Mouse (Mus musculus) lung, postnatal 0 days (tissue): ENCODE measurements around the gene Ubl4b. TPM values are rescaled to one million over a fixed set of nuclear protein-coding genes. Genes with fewer than 3 reads are reported as not detected.
A peak's percentile ranks its signal among the peaks of the same experiment; 100 is the strongest.

Experiments used
- ATAC-seq: fragments of 200-750 bp; cut with Nextera tagmentation; 2 replicates; pipeline ENCODE4 v1.8.0; 2017; ENCODE audit warnings: moderate library complexity
- DNase-seq: peaks from one replicate; pipeline ENCODE4 v3.0.0-alpha.2; 2016; ENCODE audit warnings: low spot score
- H3K27ac ChIP-seq: fragments of 300-500 bp; sonication (generic); 2 replicates; pipeline ENCODE4 v1.5.1; 2014; ENCODE audit warnings: antibody characterized with exemption, mild to moderate bottlenecking, low read length, mixed read lengths
- H3K27me3 ChIP-seq: fragments of 300-500 bp; sonication (generic); replicated peaks from 2 replicates; pipeline ENCODE4 v1.6.1; 2014; ENCODE audit warnings: low read length, mixed read lengths; ENCODE audit not compliant: insufficient read depth
- H3K36me3 ChIP-seq: fragments of 300-500 bp; sonication (generic); 2 replicates; pipeline ENCODE4 v1.6.1; 2014; ENCODE audit warnings: low read length, mixed read lengths; ENCODE audit not compliant: insufficient read depth
- H3K4me1 ChIP-seq: fragments of 300-500 bp; sonication (generic); 2 replicates; pipeline ENCODE4 v1.6.1; 2014; ENCODE audit warnings: antibody characterized with exemption, low read depth, low read length, mixed read lengths; ENCODE audit not compliant: insufficient read depth
- H3K4me2 ChIP-seq: fragments of 300-500 bp; sonication (generic); replicated peaks from 2 replicates; pipeline ENCODE4 v1.6.1; 2014; ENCODE audit warnings: low read depth, mild to moderate bottlenecking, low read length, moderate library complexity, mixed read lengths
- H3K4me3 ChIP-seq: fragments of 300-500 bp; sonication (generic); 2 replicates; pipeline ENCODE4 v1.5.1; 2014; ENCODE audit warnings: low read depth, low read length
- H3K9ac ChIP-seq: fragments of 300-500 bp; sonication (generic); replicated peaks from 2 replicates; pipeline ENCODE4 v1.6.1; 2014; ENCODE audit warnings: low read depth, mild to moderate bottlenecking
- H3K9me3 ChIP-seq: fragments of 300-500 bp; sonication (generic); 2 replicates; pipeline ENCODE4 v1.6.1; 2016; ENCODE audit warnings: low read length, mixed read lengths
- CTCF ChIP-seq: IDR thresholded peaks from 2 replicates; pipeline ENCODE4 v1.5.1; 2016; ENCODE audit warnings: antibody characterized with exemption, mild to moderate bottlenecking
- EP300 ChIP-seq: IDR thresholded peaks from 2 replicates; pipeline ENCODE4 v1.6.1; 2016; ENCODE audit warnings: antibody characterized with exemption, mild to moderate bottlenecking, control low read depth
- WGBS: fragments of 180-500 bp; shearing (Covaris S2); extraction: QIAGEN DNeasy Blood & Tissue Kit; methylation state at CpG from one replicate; pipeline ENCODE4 v1.1.7; 2014; 5-methylcytosine and 5-hydroxymethylcytosine counted together
- polyA plus RNA-seq: library from polyadenylated mRNA; unstranded; fragments of >200 nt; fragmentation: Nextera tagmentation; extraction: Ambion mirVana; gene quantifications from 2 replicates; pipeline ENCODE4 v1.2.1, GENCODE M21; 2015

Ubl4b gene
- polyA plus RNA-seq, 1 experiment from 2014 or later, result not detected

DNA sequence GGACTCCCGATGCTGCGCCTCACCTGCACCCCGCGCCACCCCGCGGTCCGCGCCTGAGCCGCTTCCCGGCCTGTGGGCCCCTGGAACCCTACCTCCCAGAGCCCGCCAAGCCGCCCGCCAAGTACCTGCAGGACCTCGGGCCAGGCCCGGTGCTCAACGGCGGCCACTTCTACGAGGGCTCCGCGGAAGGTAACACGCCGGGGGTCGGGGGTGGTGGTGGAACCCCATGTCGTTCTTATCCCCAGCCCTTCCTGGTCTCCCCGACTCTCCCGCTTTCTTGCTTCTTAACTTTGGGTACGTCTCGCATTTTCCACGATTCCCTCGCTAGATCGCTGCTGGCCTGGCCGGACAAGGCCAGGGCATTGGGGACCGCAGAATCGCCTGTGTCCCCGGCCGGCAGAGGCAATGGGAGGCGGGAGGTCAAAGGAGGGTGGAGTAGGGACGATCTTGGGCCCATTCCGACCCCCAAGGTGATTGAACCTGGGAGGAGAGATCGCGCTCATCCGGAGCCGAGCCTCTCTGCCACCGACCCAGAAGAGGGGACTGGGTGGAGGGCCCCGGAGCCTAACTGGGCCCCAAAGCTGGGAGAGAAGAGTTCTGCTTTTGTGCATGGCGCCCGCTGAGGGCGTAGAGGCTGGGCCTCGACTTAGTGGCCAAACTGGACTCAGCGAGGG, 40.5 kb upstream of the Ubl4b start:
- TF ChIP-seq EP300 (no peak), CTCF (no peak)
- Histone ChIP-seq H3K4me2 (peak overlapping the region; percentile 46), H3K27ac (no peak overlapping the region), H3K36me3 (no peaks in the 10 kb centered on the region), H3K9ac (no peak overlapping the region), H3K27me3 (peaks cover 79% of the 10 kb centered on the region), H3K4me3 (peak overlapping the region; percentile 28), H3K9me3 (no peaks in the 10 kb centered on the region), H3K4me1 (peaks cover 3% of the 10 kb centered on the region; the same call in 1 of the 2 replicates)
- WGBS, result under 1% methylated on average over 40 of the region's 50 CpGs
- ATAC-seq (no peak), DNase-seq (no peak)

DNA sequence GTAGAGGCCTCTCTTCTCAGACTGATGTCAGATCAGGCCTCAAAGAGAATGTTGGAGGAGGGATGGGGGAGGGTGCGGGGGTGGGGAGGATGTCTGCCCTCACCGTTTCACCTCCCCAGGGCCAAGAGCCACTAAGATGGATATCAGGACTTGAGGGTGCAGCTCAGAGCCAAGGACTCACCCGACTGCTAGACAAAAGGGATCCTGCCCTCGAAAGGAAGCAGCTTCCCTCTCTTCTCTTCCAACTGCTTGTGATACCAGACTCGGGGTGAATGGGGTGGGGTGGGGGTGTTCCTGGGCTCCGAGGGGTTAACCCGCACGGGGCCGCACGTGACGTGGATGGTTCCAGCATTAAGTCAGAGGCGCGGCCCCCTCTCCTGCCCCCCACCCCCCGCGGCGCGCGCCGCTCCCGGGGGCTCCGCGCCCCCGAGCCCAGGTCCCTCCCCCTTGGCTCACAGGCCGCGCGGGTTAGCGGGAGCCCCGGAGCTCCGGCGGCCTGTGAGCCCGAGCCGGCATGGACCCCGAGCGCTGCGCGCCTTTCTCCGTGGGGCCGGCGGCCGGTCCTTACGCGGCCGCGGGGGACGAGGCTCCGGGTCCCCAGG, 39.9 kb upstream of the Ubl4b start, which contains the start of gene Alx3:
Gene Alx3 (plus strand): TSS at position 370 of the 602 bp plus-strand sequence.
- peaks cover 72% of the 10 kb centered on the region for H3K27me3 ChIP-seq
- DNase-seq, result no peak
- H3K4me3 ChIP-seq, result peak within 1 kb of the TSS; percentile 28
- peak within 1 kb of the TSS; percentile 46 for H3K4me2 ChIP-seq
- no peaks in the 10 kb centered on the region for H3K9me3 ChIP-seq
- WGBS, result 1% methylated on average over 35 of the region's 46 CpGs
- H3K9ac ChIP-seq, result no peak within 1 kb of the TSS
- ATAC-seq, result peak; percentile 38; the same call in 1 of the 2 replicates
- no peaks in the 10 kb centered on the region for H3K36me3 ChIP-seq
- no peak within 1 kb of the TSS for H3K27ac ChIP-seq
- peaks cover 3% of the 10 kb centered on the region; the same call in 1 of the 2 replicates for H3K4me1 ChIP-seq
- TF ChIP-seq CTCF (no peak), EP300 (no peak)

DNA sequence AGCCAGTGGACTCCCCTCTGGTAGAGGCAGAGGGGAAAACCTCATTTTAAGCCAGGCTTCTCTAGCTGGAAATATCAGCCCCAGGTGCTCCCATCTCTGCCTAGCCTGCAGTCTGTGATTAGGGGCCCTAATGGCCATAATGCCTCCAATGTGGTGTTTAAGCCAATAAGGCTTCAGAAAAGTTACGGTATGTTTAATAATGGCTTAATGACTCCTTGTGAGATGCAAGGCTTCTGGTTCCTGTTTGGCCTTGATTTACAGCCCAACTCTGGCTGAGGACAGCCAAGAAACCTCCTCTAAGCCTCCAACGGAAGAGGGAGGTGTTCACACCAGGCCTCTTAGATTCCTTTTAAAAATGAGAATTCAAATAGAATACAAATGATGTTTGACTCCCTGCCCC, 38.8 kb upstream of the Ubl4b start:
- H3K4me3 ChIP-seq, result no peak overlapping the region
- no peaks in the 10 kb centered on the region for H3K9me3 ChIP-seq
- H3K27ac ChIP-seq, result no peak overlapping the region
- no peak for DNase-seq
- 50% methylated on average over 2 of the region's 2 CpGs for WGBS
- no peaks in the 10 kb centered on the region for H3K36me3 ChIP-seq
- peaks cover 3% of the 10 kb centered on the region; the same call in 1 of the 2 replicates for H3K4me1 ChIP-seq
- peaks cover 62% of the 10 kb centered on the region for H3K27me3 ChIP-seq
- no peak for ATAC-seq
- H3K9ac ChIP-seq, result no peak overlapping the region
- no peak overlapping the region for H3K4me2 ChIP-seq
- no peak for TF ChIP-seq CTCF
- TF ChIP-seq EP300, result no peak

DNA sequence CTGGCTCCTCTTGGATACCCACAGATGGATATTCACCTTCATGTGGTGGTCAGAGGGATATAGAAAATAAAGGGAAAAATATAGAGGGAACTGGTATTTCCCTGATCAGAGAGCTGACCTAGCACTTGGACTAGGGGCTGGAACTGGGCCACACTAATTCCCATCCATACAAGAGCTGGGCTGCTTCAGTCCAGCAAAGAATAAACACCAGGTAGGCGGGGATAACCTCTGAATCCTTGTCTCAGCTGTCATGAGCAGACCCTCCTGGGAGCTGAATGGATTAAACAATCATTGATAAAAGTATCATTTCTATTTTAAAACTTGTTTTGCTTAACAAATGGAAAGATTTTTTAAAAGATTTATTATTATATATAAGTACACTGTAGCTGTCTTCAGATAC, 36.7 kb upstream of the Ubl4b start:
- no peak for ATAC-seq
- no peak for TF ChIP-seq EP300
- TF ChIP-seq CTCF, result no peak
- no peak for DNase-seq

DNA sequence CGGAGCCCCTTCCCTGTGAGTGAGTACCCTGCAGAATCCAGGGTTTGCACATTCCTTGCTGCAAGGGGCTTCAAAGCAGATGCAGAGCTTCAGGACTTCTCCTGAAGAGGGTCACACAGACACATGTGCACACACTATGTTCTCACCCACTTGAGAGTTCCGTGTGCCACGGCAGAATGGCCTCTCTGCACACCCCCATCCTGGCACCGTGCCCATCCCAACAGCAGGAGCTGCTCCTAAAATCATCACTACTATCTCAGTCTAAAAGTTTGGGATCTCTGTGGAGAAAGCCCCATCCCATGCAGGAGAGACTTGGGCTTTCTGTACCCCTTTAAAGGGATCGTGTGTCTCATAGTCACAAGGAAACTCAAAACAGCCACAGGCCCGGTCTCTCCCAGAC, 31.6 kb upstream of the Ubl4b start:
- Histone ChIP-seq H3K4me3 (no peak overlapping the region), H3K9ac (no peak overlapping the region), H3K27ac (no peak overlapping the region), H3K36me3 (no peaks in the 10 kb centered on the region), H3K4me1 (no peaks in the 10 kb centered on the region; the same call in 1 of the 2 replicates), H3K4me2 (no peak overlapping the region), H3K9me3 (no peaks in the 10 kb centered on the region), H3K27me3 (peaks cover 44% of the 10 kb centered on the region)
- ATAC-seq (no peak), DNase-seq (no peak)
- WGBS, result 53% methylated on average over 6 of the region's 6 CpGs
- TF ChIP-seq CTCF (no peak), EP300 (no peak)

More for the DNA sequence above, 36.7 kb upstream of the Ubl4b start:
- Histone ChIP-seq H3K4me1 (peaks cover 3% of the 10 kb centered on the region; the same call in 1 of the 2 replicates), H3K4me2 (no peak overlapping the region), H3K9ac (no peak overlapping the region), H3K4me3 (no peak overlapping the region), H3K9me3 (no peaks in the 10 kb centered on the region), H3K27ac (no peak overlapping the region), H3K27me3 (peaks cover 51% of the 10 kb centered on the region), H3K36me3 (no peaks in the 10 kb centered on the region)
- WGBS, result 31% methylated on average over 1 of the region's 1 CpGs

DNA sequence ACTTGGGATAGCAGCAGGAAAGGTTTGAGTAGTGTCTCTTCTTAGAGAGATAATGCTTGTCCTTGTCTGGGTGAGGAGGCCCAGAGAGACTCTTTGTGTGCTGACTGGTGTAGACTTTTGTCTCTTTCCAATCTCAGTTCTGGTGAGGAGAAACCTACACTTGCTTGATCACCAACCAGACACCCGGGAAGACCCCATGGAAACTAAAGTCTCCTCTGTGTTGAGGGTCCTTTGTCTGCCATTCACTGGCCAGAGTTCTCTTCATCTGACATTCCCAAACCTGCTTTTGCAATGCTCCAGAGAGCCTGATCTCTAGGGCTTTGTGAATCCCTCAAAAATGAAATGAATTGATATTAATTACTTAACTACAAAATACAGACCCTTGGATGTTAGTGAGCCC, 29.0 kb upstream of the Ubl4b start:
- Histone ChIP-seq H3K9me3 (no peaks in the 10 kb centered on the region), H3K36me3 (no peaks in the 10 kb centered on the region), H3K27ac (no peak overlapping the region), H3K4me2 (no peak overlapping the region), H3K27me3 (peaks cover 61% of the 10 kb centered on the region), H3K9ac (no peak overlapping the region), H3K4me3 (no peak overlapping the region), H3K4me1 (no peaks in the 10 kb centered on the region; the same call in 1 of the 2 replicates)
- 19% methylated on average over 1 of the region's 1 CpGs for WGBS
- TF ChIP-seq EP300 (no peak), CTCF (no peak)
- ATAC-seq (no peak), DNase-seq (no peak)
